Mouse (Mus musculus) spleen, postnatal 4 days (tissue): ENCODE results near the gene Riok1.
A peak's percentile ranks its signal among the peaks of the same experiment; 100 is the strongest.

Experiments
- DNase-seq, 2 experiments: peaks; one replicate each; pipeline ENCODE4 v3.0.0; 2022; ENCODE audit warnings: low spot score in 2 of 2

The Riok1 gene

DNA sequence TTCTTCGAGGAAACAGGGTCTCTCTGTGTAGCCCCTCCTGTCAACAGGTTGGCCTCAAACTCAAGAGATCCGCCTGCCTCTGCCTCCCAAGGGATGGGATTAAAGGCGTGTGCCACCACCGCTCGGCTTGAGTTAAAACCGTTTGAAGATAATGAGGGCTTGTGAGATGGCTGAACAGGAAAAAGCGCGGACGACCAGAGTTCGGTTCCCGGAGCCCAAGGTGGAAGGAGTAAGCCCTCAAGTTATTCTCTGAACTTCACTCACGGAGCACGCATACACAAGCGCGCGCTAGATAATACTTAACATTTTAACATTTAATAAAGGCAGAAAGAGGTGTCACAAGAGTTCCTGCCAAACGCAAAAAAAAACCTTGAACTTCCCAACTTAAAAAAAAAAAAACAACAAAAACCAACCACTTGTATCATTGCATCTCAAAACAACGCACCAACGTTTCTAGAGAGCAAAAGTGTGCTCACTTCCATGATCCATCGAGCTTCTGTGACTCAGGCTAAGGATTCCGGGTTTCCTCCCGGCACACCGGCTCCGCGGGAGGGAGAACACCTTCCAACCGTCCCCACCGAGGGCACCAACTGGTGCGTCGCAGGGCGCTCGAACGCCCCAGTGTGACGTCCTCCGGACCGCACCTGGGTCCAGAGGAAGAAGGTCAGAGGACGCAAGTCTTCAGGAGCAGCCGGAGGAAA, at the start of gene Riok1:
Gene Riok1, plus strand, starts transcription at position 653 of the 701 bp plus-strand sequence.
- peak in 1 of 2 experiments; percentile 68 for DNase-seq

DNA sequence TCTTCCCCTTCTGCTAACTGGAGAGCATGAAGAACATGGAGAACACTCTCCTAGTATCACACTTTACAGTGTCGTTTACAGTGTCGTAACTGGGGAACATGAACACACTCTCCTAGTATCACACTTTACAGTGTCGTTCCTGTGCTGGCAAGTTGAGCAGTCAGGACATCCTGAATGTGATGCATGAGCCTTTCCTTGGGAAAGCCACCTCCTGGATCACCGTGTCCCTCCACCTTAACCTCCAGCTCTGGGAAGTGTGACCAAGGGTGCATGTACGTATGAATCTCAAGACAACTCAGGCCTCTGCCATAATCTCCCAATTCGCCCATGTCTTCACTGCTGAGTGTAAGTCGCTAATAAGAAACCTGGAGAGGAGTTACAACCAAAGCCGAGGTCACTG, 47.1 kb upstream of the Riok1 start:
- DNase-seq = no peak

DNA sequence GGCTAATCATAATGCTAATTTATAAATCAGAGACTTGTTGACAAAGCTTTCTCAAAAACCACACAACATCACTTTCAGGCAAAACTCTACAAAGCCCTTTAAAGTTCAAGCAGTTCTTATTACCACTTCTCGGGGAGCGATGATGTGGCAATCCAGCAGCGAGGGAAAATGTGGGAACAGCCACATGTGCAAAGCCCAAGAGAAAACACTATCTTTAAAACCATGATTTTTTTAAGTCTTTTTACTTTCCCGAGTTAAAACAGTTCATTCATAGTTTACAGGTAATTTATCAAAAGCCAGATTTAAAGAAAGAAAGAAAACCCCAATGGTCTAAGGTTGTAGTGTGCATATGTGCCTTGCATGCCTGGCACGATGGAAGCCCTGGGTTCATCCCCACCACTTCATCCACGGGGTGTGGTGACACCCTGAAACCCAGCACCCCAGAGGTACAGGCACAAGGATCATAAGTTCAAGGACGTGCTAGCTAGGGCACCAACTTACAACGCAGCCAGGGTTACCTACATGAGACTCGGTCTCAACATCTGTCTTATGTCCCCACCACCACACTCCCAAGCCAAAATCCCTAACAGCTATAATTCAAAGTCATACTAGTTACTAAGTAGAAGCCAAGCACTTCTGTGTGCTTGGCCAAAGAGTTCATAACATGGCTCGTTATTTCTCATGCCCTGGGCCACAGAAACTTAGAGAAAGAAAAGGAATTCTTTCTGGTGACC, 44.0 kb upstream of the Riok1 start:
- no peak for DNase-seq

DNA sequence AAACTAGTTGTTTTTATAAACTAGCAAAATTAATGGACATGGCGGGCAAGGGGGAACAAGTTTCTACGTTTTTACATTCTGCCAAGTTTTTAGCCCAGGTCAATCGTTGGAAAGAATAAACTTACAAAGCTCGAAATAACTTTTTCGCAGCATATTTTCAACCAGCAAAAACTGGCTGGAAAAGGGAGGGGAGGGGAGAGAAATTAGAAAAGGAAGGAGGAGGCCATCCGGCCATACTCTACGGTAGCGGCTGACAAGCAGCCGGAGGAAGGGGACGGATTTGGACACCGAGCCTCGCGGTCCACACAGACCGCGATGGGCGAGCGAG, 43.5 kb upstream of the Riok1 start:
- DNase-seq = no peak

DNA sequence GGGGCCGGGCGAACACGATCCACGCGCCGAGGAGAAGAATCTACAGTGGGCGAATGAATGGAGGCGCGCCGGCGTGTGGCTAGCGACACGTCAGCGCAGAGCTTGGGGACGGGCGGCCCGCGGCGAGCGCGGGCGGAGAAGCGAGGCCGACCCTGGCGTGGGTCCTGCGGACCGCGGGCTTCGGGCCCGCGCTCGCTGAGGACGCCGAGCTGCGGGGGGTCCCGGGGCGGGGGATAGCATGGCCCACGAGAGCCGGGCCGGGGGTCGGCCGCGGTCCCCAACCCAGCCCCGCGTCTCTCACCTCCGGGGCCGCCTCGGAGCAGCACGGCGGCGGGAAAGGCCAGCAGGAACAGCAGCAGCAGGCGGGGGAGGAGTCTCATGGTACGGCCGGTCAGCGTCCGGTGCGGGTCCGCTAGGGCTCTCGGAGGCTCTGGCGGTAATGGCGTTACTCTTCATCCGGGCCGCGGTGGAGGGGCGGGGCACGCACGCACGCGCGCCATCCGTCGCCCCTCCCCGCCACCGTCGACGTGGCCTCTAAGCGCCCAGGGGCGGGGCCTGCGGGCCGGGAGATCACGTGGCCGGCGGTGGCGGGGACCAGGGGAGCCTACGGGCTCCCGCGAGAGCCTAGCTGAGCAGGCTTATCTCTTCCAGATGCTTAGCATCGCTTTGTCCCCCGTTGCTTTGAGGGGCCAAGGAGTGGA, 42.9 kb upstream of the Riok1 start, which contains the start of gene Ssr1:
Gene Ssr1, minus strand, starts transcription at position 514 of the 701 bp plus-strand sequence.
- DNase-seq = peak; percentile 97 to 98

DNA sequence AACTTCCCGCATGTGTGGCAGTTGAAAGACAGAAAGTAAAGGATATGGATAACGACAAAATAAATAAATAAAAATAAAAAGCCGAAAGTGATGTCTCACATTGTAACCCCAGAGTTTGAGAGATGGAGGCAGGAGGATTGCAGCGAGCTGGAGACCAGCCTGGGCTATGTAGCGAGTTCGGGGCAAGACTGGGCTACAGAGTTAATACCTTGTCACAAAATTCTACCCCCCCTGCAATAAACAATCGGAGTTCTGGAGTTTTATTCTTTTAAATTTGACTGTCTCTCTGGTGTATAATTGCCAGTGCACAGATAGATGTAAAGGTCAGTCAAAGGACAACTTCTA, 42.4 kb upstream of the Riok1 start:
- no peak for DNase-seq

DNA sequence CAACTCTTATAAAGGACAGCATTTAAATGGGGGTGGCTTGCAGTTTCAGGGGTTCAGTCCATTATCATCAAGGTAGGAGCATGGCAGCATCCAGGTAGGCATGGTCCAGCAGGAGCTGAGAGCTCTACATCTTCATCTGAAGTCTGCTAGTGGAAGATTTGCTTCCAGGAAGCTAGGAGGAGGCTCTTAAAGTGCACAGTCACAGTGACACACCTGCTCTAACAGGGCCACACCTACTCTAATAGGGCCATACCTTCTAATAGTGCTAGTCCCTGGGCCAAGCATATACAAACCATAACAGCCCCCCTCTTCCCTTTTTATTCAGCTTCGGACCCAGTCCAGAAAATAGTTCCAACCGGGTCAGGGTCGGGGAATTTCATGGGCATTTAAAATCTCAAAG, 37.1 kb upstream of the Riok1 start:
- no peak for DNase-seq

DNA sequence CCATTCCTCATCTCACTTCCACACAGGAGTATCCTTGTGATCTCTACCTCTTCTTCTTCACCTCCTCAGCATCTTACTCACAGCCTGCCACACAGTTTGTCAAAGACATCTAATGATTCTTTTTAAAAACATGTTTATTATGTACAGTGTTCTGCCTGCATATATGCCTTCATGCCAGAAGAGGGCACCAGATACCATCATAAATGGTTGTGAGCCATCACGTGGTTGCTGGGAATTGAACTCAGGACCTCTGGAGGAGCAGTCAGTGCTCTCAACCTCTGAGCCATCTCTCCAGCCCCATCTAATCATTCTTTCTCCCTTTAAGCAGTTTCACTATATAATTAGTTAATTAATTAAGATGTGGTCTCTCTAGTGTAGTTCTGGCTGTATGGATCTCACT, 34.3 kb upstream of the Riok1 start:
- no peak for DNase-seq

DNA sequence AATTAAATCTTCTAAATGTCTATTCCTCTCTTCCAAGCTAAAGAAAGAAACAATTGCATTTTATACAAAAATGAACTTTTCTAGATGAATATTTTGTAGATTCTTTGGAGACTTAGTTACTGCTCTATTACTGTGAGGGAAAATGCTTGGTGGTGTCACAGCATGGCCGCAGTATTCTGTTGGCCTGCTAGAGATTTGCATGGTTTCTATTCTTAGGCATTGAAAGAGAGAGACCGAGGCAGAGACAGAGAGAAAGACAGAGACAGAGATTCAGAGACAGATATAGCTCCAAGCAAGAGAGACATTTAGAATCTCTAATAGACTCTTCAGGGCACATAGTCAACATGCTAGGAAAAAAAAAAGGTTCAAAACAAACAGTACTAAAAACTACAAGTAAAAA, 28.8 kb upstream of the Riok1 start:
- no peak for DNase-seq

DNA sequence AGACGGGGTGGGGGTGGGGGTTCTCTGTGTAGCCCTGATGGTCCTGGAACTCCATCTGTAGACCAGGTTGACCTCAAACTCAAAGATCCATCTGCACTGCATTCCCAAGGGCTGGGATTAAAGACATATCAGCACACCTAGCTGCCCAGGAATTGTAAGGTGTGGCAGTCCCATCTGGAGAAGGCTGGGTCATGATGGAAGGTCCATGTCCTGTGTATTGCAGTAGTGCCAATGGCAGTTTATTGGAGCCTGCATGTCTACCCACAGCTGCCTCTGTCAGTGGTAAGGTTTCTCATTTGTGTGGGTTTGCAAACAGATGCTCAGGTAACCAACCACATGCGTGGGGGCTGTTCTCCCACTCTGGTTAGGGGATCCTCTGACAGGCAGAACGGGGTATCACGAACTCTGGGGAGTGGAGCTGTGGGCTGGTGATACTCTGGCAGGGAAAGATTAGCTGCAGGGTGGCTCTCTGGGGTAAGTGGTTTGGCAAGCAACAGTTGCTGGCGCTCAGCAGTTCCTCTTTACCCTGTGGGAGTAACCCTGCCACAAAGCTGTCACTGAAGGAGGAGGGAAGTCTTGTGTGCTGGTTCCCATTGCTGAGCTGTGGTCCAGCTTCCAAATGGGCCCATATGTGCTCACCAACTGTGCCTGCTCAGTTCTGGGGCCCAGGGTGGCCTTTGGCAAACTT, 26.9 kb upstream of the Riok1 start:
- peak; percentile 56 to 76 for DNase-seq

DNA sequence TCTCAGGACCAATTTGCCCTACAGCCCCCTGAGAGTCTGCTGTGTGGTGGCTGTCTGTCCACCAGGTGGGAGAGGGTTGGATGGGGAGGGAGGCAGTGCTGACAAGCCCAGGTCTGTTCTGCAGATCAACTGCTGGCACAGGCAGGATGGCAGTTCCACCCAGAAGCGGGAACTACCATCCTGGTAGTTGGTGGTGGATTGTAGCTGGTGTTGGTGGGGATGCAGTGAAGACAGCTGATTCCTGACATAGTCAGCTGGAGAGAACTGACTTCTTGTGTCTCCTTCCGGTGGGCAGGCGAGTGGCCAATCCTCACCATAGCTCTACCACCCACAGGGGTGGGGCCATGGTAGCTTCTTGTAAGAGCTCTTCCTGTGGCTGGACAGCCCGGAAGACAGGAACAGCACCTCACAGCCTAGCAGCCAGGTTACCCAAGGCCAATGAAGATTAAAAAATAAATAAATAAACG, 26.3 kb upstream of the Riok1 start:
- DNase-seq = peak; percentile 52 to 72

DNA sequence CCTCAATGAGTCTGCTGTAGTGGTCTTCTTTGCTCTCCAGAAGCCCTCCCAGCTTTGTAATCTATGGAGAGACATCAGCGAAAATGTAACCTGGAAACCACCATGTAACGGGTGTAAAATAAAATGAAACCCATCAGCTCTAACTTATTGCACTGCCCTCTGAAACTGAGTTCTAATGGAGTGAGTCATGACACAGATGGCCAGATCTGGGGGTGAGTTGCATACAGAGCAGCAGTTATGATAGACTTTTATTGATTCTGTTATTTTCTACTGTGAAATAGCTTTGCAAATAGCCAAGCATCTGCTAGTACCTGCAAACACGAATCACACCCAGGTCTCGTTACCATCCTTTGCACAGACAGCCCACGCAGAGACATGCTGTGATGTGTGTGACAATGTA, 24.4 kb upstream of the Riok1 start:
- DNase-seq = no peak

DNA sequence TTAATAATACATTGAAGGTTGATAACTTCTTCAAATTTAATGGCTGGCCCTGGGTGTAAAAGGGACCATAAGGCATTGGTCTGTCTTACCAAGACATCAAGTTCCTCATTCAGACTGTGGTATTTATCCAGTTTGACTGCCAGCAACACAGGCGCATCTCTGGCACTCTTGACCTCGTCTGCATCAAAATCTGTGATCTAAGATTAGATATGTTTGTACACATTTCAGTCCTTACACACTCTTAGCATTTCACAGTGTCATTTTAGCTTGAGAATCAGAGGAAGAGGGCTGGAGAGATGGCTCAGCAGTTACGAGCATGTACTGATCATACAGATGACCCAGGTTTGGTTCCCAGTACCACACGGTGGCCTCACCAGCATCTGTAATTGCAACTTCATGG, 21.2 kb upstream of the Riok1 start:
- no peak for DNase-seq

DNA sequence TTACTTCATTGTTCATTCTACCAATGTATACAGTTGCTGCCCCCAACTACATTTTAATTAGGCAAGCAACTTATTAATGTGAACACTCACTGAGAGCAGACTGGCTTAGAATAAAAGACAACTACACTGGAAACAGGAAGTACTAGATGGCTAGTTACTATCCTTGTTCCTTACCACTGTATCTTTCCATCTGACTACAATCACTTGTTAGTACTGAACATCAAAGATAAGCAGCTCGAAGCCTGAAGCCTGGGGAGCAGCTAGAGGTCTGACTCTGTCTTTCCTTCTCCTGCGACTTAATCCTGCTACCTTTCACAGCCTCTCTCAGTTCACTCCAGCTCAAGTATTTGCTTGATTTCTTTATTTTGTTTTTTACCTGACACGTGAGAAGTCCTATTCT, 18.0 kb upstream of the Riok1 start:
- DNase-seq = no peak

DNA sequence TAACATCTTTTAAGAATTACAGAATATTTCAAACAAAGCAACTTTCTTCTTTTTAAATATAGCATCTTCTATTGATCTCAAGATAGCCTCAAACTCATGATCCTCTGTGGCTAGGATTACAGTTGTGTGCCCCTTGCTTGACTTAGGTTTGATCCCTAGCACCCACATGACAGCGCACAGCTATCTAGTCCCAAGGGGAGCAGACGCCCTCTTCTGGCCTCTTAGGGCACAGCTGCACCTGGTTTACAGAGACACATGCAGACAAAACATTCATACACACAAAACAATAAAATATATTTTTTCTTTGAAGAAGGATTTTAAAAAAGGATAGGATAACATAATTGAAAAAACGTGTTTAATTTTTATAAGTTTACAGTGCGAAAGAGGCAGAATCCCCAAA, 10.9 kb upstream of the Riok1 start:
- DNase-seq = peak in 1 of 2 experiments; percentile 24

DNA sequence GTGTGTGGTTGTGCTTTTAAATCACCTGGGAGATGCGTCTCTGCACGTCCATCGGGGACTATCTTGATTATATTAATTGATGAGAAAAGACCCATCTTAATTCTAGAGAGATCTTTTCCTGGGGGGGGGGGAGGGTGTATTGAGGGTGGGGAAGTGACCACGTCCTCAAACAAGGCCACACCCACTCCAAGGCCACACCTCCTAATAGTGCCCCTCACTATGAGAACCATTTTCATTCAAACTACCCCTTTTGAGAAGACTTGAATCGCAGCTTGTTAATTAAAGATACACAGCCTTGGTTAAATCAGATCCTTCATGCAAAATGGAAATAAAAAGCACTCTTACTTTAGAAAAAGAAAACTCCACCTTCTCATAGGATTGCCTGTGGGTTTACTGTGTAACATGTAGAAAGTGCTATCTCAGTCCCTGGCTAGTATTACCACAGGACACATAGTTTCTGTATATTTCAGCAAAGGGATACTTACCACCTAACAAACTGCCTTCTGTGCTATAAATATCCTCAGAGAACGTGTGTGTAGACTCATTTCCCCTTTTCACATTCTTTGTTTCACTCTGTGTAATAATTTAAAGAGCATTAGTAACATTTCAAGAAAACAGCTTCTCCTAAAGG, 9.1 kb upstream of the Riok1 start:
- no peak for DNase-seq

DNA sequence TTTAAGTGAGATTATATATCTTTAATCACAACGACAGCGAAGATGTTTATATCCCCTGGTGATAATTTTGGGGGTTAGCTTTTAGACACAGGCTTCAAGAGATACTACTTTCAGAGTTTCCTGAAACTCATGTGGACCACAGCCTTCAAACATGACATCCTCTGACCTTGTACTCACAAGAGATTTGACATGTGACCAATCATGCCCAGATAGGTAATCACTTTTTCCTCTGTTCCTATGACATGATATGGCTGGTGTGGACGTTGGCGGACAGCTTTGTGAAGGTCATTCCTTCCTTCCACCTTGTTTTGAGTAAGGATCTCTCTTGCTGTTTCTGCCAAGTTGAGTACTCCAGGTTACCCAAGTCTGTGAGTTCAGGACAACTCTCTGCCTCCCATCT, 8.4 kb upstream of the Riok1 start:
- DNase-seq = peak in 1 of 2 experiments; percentile 35

DNA sequence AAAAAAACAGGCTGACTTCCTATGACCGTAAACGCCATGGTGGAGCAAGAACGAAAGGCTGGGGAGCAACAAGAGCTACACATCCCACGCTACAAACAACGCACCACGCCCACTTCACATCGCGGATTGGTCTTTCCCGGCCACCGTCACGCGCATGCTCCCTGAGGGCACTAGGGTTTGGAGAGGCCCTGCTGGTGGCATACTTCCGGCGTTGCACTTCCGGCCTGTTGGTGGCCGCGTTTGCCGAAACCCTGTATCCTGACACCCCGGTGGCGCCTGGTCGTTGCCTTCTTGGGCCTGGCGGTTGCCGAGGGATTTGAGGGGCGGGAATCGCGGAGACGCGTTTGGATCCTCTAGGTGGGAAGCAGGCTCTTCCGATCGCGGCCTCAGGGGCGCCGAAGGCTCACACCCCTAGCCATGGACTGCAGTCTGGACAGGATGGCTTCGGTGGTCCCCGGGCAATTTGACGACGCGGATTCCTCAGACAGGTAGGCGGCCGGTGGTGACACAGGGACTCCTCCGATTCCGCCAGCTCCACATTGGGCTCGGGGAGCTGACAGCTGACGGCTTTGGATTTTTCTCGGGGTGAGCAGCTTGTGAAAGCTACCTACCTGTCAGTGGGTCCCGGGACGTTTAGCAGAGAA, 371 bp downstream of the Riok1 start, which contains the start of gene Cage1:
Gene Cage1, minus strand, starts transcription at position 26 of the 644 bp plus-strand sequence.
- DNase-seq = peak; percentile 96 to 98

DNA sequence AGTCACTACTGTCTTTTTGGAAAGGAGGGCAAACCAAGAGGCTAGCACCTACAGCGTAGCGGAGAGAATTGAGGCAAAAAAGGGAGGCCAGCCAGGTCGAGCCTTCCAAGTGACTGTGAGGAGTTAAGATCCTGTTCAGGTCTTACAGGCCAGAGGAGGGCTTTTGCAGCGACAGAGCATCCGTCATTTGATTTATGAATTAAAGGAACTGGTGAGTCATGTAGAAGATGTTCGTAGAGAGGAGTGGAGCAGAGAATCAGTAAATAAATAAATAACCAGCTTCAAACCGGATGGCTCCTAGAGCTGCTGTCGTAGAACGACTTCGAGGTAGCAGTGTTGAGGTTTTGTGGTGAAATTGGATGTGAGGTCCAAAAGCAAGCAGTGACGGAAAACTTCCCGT, 1.0 kb downstream of the Riok1 start:
- no peak for DNase-seq

DNA sequence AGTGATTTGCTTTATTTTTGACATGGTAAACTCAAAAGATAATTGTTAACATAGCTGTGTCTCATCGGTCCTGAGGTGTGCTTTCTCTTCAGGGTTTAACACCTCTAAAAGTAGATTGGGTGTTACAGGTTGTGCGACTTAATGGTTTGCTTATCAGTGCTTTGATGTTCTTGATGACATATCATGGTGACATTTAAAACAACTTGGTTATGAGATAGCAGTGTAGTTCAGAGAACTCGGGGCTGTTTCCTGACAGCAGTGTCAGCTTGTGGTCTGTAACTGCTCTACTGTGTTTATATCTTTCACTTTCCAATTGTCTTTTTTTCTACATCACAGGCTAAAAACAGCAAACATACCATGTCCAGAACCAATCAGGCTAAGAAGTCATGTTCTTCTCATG, 13.1 kb downstream of the Riok1 start:
- DNase-seq = no peak

DNA sequence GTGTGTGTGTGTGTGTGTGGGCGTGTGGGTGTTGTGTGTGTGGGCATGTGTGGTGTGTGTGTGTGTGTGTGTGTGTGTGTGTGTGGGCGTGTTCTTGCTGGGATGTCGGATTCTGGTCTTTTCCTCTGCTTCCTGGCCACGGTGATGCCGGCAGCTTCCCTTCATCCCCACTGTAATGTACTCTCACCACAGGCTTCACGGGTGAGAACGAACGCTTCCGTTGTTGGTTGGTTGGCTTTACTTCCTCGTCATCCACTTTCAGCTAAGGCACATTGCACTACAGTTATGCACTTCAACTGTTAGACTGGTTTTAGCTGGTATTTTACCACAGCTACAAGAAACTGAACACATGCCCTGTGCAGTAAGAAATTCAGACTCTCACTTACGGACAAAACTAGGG, 25.9 kb downstream of the Riok1 start:
- DNase-seq = no peak
